15 mouse cellular contexts compared by ENCODE assay signal in the genomic region with DNA sequence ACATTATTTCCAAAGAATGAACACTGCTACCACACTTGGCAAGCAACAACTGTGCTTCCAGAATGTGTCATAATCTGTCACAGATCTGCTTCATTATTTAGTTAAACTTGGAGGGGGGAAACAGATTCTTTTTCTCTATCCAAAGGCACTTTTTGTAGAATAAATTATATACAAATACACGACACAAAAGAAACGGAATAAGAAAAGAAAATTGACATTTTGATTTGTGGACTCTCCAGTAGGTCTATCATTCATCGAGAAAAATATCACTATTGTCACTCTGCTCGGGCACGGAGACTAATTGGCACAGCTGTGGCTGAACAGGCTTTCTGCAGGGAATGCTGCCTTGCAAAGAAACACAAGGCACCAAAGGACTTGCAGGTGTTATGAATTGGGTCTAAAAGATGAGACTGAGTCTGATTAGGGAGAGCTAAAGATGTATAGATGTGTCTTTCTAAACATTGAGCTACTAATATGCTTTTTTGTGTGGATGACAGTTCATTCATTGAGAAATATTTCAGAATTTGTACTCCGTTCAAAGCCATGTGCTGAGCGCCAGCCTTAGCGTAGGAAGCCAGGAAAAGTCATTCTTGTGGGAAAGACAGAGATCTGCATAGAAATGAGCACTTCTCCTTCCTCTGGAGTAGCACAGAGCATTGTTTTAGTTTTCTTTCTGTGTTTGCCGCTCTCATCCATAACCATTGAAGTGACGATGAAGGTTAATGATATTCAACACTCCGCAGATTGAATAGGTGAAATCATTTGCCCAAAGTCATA.
DNase-seq lines count a peak whose midpoint lies in the region; ATAC-seq and TF ChIP-seq lines count a peak whose summit lies in the region.
"Had no signal": no experiment of that assay in that cellular context is flagged by ENCODE, and none has a peak within 500 bp of the region (broad histone marks: within the 10 kb centered on the region; RNA-seq: fewer than 3 reads in every experiment).

No protein-coding gene starts in this region.

- H3K36me3 ChIP-seq in hindbrain, embryonic 12.5 days: no peaks in the 10 kb centered on the region
- H3K36me3 ChIP-seq: embryonic facial prominence, embryonic 10.5 days; limb, embryonic 13.5 days had no signal

- intact Hi-C loops in left cerebral cortex, postnatal 25 days (cut with DNase I): no loop called here
- intact Hi-C loops in left cerebral cortex, adult 2 months (cut with DNase I): no loop called here

- DNase-seq in left cerebral cortex, postnatal 25 days (ENCODE audit: low spot score in 2 of 2): peak; percentile 12 to 51
- DNase-seq in left cerebral cortex, adult 2 months (ENCODE audit: extremely low spot score in 1 of 2, low spot score in 2 of 2): no peak
- peak; percentile 36 to 45 for DNase-seq in layer of hippocampus, postnatal 36 days
- peak; percentile 1 to 2 for DNase-seq in right cerebral cortex, postnatal 36 days (ENCODE audit: low spot score in 2 of 2)
- DNase-seq in spleen, postnatal 10 days (ENCODE audit: low spot score in 2 of 2): no peak
- DNase-seq in c-Kit-positive CD71-positive TER-119-positive erythroid progenitor cells, embryonic 14.5 days (ENCODE audit: low spot score): no peak
- DNase-seq in adrenal gland, postnatal 4 days (ENCODE audit: low spot score in 2 of 2): no peak
- DNase-seq: gastrocnemius, adult 2 months; kidney, adult 8-10 months had no signal

- H3K4me1 ChIP-seq in hindbrain, embryonic 12.5 days: peaks cover 7% of the 10 kb centered on the region; the same call in 1 of the 2 replicates
- H3K4me1 ChIP-seq: embryonic facial prominence, embryonic 10.5 days; limb, embryonic 13.5 days had no signal

- no peak for TF ChIP-seq CTCF in left cerebral cortex, adult 2 months (IDR thresholded peaks at IDR 0.05)

- H3K9me3 ChIP-seq in hindbrain, embryonic 12.5 days (replicated peaks): no peaks in the 10 kb centered on the region
- H3K9me3 ChIP-seq: embryonic facial prominence, embryonic 10.5 days; limb, embryonic 13.5 days had no signal

- WGBS in hindbrain, embryonic 12.5 days: 48% methylated on average over 11 of the region's 11 CpGs

- no peak overlapping the region for H3K4me3 ChIP-seq in left cerebral cortex, adult 2 months
- no peak overlapping the region for H3K4me3 ChIP-seq in hindbrain, embryonic 12.5 days
- H3K4me3 ChIP-seq: embryonic facial prominence, embryonic 10.5 days; gastrocnemius, adult 2 months; limb, embryonic 13.5 days; myocyte had no signal

- no peaks in the 10 kb centered on the region for H3K27me3 ChIP-seq in hindbrain, embryonic 12.5 days
- H3K27me3 ChIP-seq: CH12.LX; limb, embryonic 13.5 days had no signal

- H3K4me2 ChIP-seq in hindbrain, embryonic 12.5 days (replicated peaks): no peak overlapping the region
- H3K4me2 ChIP-seq: limb, embryonic 13.5 days had no signal

- peak; percentile 77 for ATAC-seq in hindbrain, embryonic 12.5 days (ENCODE audit: low FRiP score)
- ATAC-seq: lung, postnatal 0 days had no signal

- no peak overlapping the region for H3K27ac ChIP-seq in left cerebral cortex, adult 2 months
- no peak overlapping the region for H3K27ac ChIP-seq in hindbrain, embryonic 12.5 days
- H3K27ac ChIP-seq: embryonic facial prominence, embryonic 10.5 days; gastrocnemius, adult 2 months; limb, embryonic 13.5 days had no signal

- no peak overlapping the region for H3K9ac ChIP-seq in hindbrain, embryonic 12.5 days
- H3K9ac ChIP-seq: limb, embryonic 13.5 days had no signal

Comparison
In these comparisons a context has a peak if more than half of its experiments do, and no peak if none do; other contexts are left out.
1. DNase-seq: peak in left cerebral cortex, postnatal 25 days (2 of 2), layer of hippocampus, postnatal 36 days (2 of 2) and right cerebral cortex, postnatal 36 days (2 of 2); none in left cerebral cortex, adult 2 months (0 of 2), spleen, postnatal 10 days (0 of 2), c-Kit-positive CD71-positive TER-119-positive erythroid progenitor cells, embryonic 14.5 days (single experiment) and adrenal gland, postnatal 4 days (0 of 2).